15 mouse cellular contexts compared by ENCODE assay signal in the genomic region with DNA sequence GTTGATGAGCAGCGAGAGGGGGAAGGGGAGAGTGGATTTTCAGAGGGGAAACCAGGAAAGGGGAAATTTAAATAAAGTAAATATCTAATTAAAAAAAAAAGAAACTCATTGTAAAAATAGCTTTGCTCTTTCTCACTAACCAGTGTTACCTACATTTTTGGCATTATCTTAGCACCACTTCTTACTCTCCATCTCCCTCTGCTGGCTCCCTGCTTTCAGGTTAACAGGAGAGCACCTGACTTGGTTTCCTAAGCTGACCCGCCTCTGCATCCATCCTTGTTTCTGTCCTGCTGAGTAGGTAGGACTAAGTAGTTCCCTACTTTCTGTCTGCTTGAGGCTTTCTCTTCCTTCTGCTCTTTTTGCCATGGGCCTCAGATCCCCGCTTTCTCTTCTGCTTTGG.
A peak's percentile ranks its signal among the peaks of the same experiment; 100 is the strongest.
DNase-seq lines count a peak whose midpoint lies in the region; ATAC-seq and TF ChIP-seq lines count a peak whose summit lies in the region.
"Had no signal": no experiment of that assay in that cellular context is flagged by ENCODE, and none has a peak within 500 bp of the region (broad histone marks: within the 10 kb centered on the region; RNA-seq: fewer than 3 reads in every experiment).

No protein-coding gene starts in this region.

- 0 out of 2 replicates have a peak, but pooled peaks have one; percentile 10 for TF ChIP-seq CTCF in cortical plate, adult 2 months (IDR thresholded peaks at IDR 0.05; ENCODE audit: extremely low read depth, insufficient read depth, low read length)

- no peak for ATAC-seq in liver, embryonic 11.5 days (replicated peaks; ENCODE audit: low FRiP score)
- ATAC-seq in hindbrain, embryonic 14.5 days (ENCODE audit: low FRiP score) = no peak
- ATAC-seq: midbrain, embryonic 15.5 days had no signal

- no peak overlapping the region for H3K4me3 ChIP-seq in liver, embryonic 11.5 days (ENCODE audit: low read depth, low read length)
- no peak overlapping the region for H3K4me3 ChIP-seq in cortical plate, adult 2 months (ENCODE audit: insufficient read depth, low read length)
- no peak overlapping the region for H3K4me3 ChIP-seq in hindbrain, embryonic 14.5 days (replicated peaks; ENCODE audit: low read length)
- H3K4me3 ChIP-seq: midbrain, embryonic 15.5 days; neural tube, embryonic 13.5 days had no signal

- 67% methylated on average over 3 of the region's 3 CpGs for WGBS in liver, embryonic 11.5 days
- WGBS in hindbrain, embryonic 14.5 days = 69% methylated on average over 3 of the region's 3 CpGs

- H3K36me3 ChIP-seq in liver, embryonic 11.5 days (ENCODE audit: control insufficient read depth, insufficient read depth, low read length) = no peaks in the 10 kb centered on the region
- H3K36me3 ChIP-seq in hindbrain, embryonic 14.5 days (replicated peaks; ENCODE audit: control insufficient read depth, insufficient read depth) = no peaks in the 10 kb centered on the region
- H3K36me3 ChIP-seq: midbrain, embryonic 15.5 days; neural tube, embryonic 13.5 days had no signal

- H3K27ac ChIP-seq in liver, embryonic 11.5 days (ENCODE audit: low read depth, low read length) = no peak overlapping the region
- H3K27ac ChIP-seq in cortical plate, adult 2 months (ENCODE audit: insufficient read depth, low read length) = no peak overlapping the region
- no peak overlapping the region for H3K27ac ChIP-seq in hindbrain, embryonic 14.5 days
- H3K27ac ChIP-seq: macrophage; midbrain, embryonic 15.5 days; neural tube, embryonic 13.5 days had no signal

- H3K4me1 ChIP-seq in liver, embryonic 11.5 days (replicated peaks; ENCODE audit: control insufficient read depth, insufficient read depth, low read length) = no peaks in the 10 kb centered on the region
- H3K4me1 ChIP-seq in cortical plate, adult 2 months (ENCODE audit: control insufficient read depth, insufficient read depth, low read length) = no peaks in the 10 kb centered on the region
- H3K4me1 ChIP-seq in hindbrain, embryonic 14.5 days (replicated peaks; ENCODE audit: control insufficient read depth, insufficient read depth, low read length) = no peaks in the 10 kb centered on the region

- H3K9me3 ChIP-seq in liver, embryonic 11.5 days (ENCODE audit: control insufficient read depth, low read length) = no peaks in the 10 kb centered on the region
- H3K9me3 ChIP-seq in hindbrain, embryonic 14.5 days (ENCODE audit: control insufficient read depth, low read length) = no peaks in the 10 kb centered on the region
- H3K9me3 ChIP-seq: midbrain, embryonic 15.5 days; neural tube, embryonic 13.5 days had no signal

- TF ChIP-seq POLR2A in cortical plate, adult 2 months (IDR thresholded peaks at IDR 0.05; ENCODE audit: extremely low read depth, insufficient read depth, low read length) = no peak

- H3K9ac ChIP-seq in liver, embryonic 11.5 days (ENCODE audit: low read depth, low read length) = no peak overlapping the region
- H3K9ac ChIP-seq in hindbrain, embryonic 14.5 days = no peak overlapping the region
- H3K9ac ChIP-seq: midbrain, embryonic 15.5 days; neural tube, embryonic 13.5 days had no signal

- peak; percentile 4 to 5 for DNase-seq in cerebellum, postnatal 14 days
- no peak for DNase-seq in cerebellum, adult 11 months
- peak; percentile 6 for DNase-seq in liver
- no peak for DNase-seq in liver, embryonic 11.5 days (ENCODE audit: low spot score)
- peak; percentile 45 for DNase-seq in ES-CJ7 (ENCODE audit: low read depth, low spot score)
- DNase-seq in thymus, adult 18-20 months = no peak
- DNase-seq in hindbrain, embryonic 14.5 days (ENCODE audit: low spot score) = no peak
- DNase-seq: adrenal gland, postnatal 14 days; kidney, adult 2 months; retina, postnatal 1 day had no signal

- no peak overlapping the region for H3K4me2 ChIP-seq in liver, embryonic 11.5 days
- no peak overlapping the region for H3K4me2 ChIP-seq in hindbrain, embryonic 14.5 days (replicated peaks)
- H3K4me2 ChIP-seq: heart, embryonic 11.5 days; midbrain, embryonic 15.5 days; neural tube, embryonic 13.5 days had no signal

- H3K27me3 ChIP-seq in liver, embryonic 11.5 days (replicated peaks; ENCODE audit: control insufficient read depth, insufficient read depth, low read length) = no peaks in the 10 kb centered on the region
- no peaks in the 10 kb centered on the region for H3K27me3 ChIP-seq in hindbrain, embryonic 14.5 days (ENCODE audit: control insufficient read depth, insufficient read depth, low read length)
- H3K27me3 ChIP-seq: midbrain, embryonic 15.5 days; neural tube, embryonic 13.5 days had no signal

Comparison
In these comparisons a context has a peak if more than half of its experiments do, and no peak if none do; other contexts are left out.
1. DNase-seq: peak in cerebellum, postnatal 14 days (2 of 2), liver (single experiment) and ES-CJ7 (single experiment); none in cerebellum, adult 11 months (single experiment), liver, embryonic 11.5 days (single experiment), thymus, adult 18-20 months (0 of 2) and hindbrain, embryonic 14.5 days (single experiment).